Mouse (Mus musculus) lung, embryonic 16.5 days (tissue): ENCODE results near the gene Sap18b. TPM values are rescaled to one million over a fixed set of nuclear protein-coding genes. Genes with fewer than 3 reads are reported as not detected.
"Not testable (repeated sequence)": the region's sequence is repeated elsewhere in the genome, so short reads cannot be mapped to it uniquely, and the experiment has no call there.

ENCODE experiments used
- ATAC-seq: fragments of 200-750 bp; cut with Nextera tagmentation; 2 replicates; pipeline ENCODE4 v1.8.0; 2017; ENCODE audit warnings: low read depth, mild to moderate bottlenecking, moderate library complexity
- H3K27ac ChIP-seq: fragments of 300-500 bp; sonication (generic); 2 replicates; pipeline ENCODE4 v1.5.1; 2014; ENCODE audit warnings: mild to moderate bottlenecking, control low read depth, low read length
- H3K27me3 ChIP-seq: fragments of 300-500 bp; sonication (generic); 2 replicates; pipeline ENCODE4 v1.6.1; 2014; ENCODE audit warnings: low read depth, low read length, mixed read lengths; ENCODE audit not compliant: control insufficient read depth, insufficient read depth
- H3K36me3 ChIP-seq: fragments of 300-500 bp; sonication (generic); 2 replicates; pipeline ENCODE4 v1.6.1; 2014; ENCODE audit warnings: low read length; ENCODE audit not compliant: control insufficient read depth, insufficient read depth
- H3K4me1 ChIP-seq: fragments of 300-500 bp; sonication (generic); replicated peaks from 2 replicates; pipeline ENCODE4 v1.6.1; 2014; ENCODE audit warnings: low read length, mixed read lengths; ENCODE audit not compliant: control insufficient read depth, insufficient read depth
- H3K4me2 ChIP-seq: fragments of 300-500 bp; sonication (generic); 2 replicates; pipeline ENCODE4 v1.6.1; 2014; ENCODE audit warnings: low read depth, low read length, control low read depth
- H3K4me3 ChIP-seq: fragments of 300-500 bp; sonication (generic); 2 replicates; pipeline ENCODE4 v1.5.1; 2014; ENCODE audit warnings: mild to moderate bottlenecking, low read length, control low read depth
- H3K9ac ChIP-seq: fragments of 300-500 bp; sonication (generic); 2 replicates; pipeline ENCODE4 v1.6.1; 2014; ENCODE audit warnings: low read length, control low read depth
- H3K9me3 ChIP-seq: fragments of 300-500 bp; sonication (generic); 2 replicates; pipeline ENCODE4 v1.6.1; 2016; ENCODE audit warnings: low read length; ENCODE audit not compliant: control insufficient read depth
- WGBS: fragments of 180-500 bp; shearing (Covaris S2); extraction: QIAGEN DNeasy Blood & Tissue Kit; methylation state at CpG from one replicate; pipeline ENCODE4 v1.1.7; 2014; 5-methylcytosine and 5-hydroxymethylcytosine counted together
- polyA plus RNA-seq: library from polyadenylated mRNA; unstranded; fragments of >200 nt; fragmentation: Nextera tagmentation; extraction: Ambion mirVana; gene quantifications from 2 replicates; pipeline ENCODE4 v1.2.1, GENCODE M21; 2015

The Sap18b gene
- polyA plus RNA-seq, 1 experiment from 2014 or later = 339 TPM

- no peaks in the 10 kb centered on the region for H3K9me3 ChIP-seq
- peak overlapping the region; percentile 68 for H3K4me3 ChIP-seq
- H3K27me3 ChIP-seq = no peaks in the 10 kb centered on the region
- peak; percentile 44; the same call in 1 of the 2 replicates for ATAC-seq
- H3K4me2 ChIP-seq = peak overlapping the region; percentile 79
- H3K36me3 ChIP-seq = no peaks in the 10 kb centered on the region
- 41% methylated on average over 4 of the region's 4 CpGs for WGBS
- peak overlapping the region; percentile 79 for H3K9ac ChIP-seq
- no peak overlapping the region for H3K27ac ChIP-seq
- H3K4me1 ChIP-seq = peaks cover 12% of the 10 kb centered on the region
These were observed 27.1 kb downstream of the Sap18b start for GRCm38 (mm10) chr8:95852290-95852689.

- peak within 1 kb of the TSS; percentile 73 for H3K27ac ChIP-seq
- H3K36me3 ChIP-seq = no peaks in the 10 kb centered on the region
- ATAC-seq = peak; percentile 97
- peak within 1 kb of the TSS; percentile 79 for H3K4me2 ChIP-seq
- 11% methylated on average over 22 of the region's 22 CpGs for WGBS
- H3K9ac ChIP-seq = peak within 1 kb of the TSS; percentile 79
- no peaks in the 10 kb centered on the region for H3K9me3 ChIP-seq
- H3K27me3 ChIP-seq = no peaks in the 10 kb centered on the region
- H3K4me1 ChIP-seq = peaks cover 12% of the 10 kb centered on the region
- H3K4me3 ChIP-seq = peak within 1 kb of the TSS; percentile 68
These were observed 28.1 kb downstream of the Sap18b start, which contains the start of gene Slc38a7 for GRCm38 (mm10) chr8:95853102-95853843. Gene Slc38a7 (minus strand): TSS chr8:95853539.

GRCm38 (mm10) chr8:95854174-95854573 is 29.0 kb downstream of the Sap18b start:
- Histone ChIP-seq H3K9ac (no peak overlapping the region), H3K4me1 (peaks cover 12% of the 10 kb centered on the region), H3K27ac (peak overlapping the region; percentile 31; the same call in 1 of the 2 replicates), H3K4me2 (no peak overlapping the region), H3K9me3 (no peaks in the 10 kb centered on the region), H3K27me3 (no peaks in the 10 kb centered on the region), H3K36me3 (no peaks in the 10 kb centered on the region), H3K4me3 (no peak overlapping the region)
- 81% methylated on average over 6 of the region's 6 CpGs for WGBS
- ATAC-seq = no peak

GRCm38 (mm10) chr8:95863761-95864440 is 38.8 kb downstream of the Sap18b start:
- not testable (repeated sequence) for H3K4me2 ChIP-seq, H3K4me1 ChIP-seq, H3K27me3 ChIP-seq, ATAC-seq, H3K9me3 ChIP-seq, H3K27ac ChIP-seq, H3K4me3 ChIP-seq, H3K9ac ChIP-seq
- WGBS = 71% methylated on average over 10 of the region's 11 CpGs
- H3K36me3 ChIP-seq = peaks cover 14% of the 10 kb centered on the region

GRCm38 (mm10) chr8:95864851-95865250 is 39.7 kb downstream of the Sap18b start:
- peaks cover 16% of the 10 kb centered on the region for H3K36me3 ChIP-seq
- WGBS = 94% methylated on average over 17 of the region's 18 CpGs

GRCm38 (mm10) chr8:95871690-95872089 is 46.5 kb downstream of the Sap18b start:
- H3K9me3 ChIP-seq = peaks cover 3% of the 10 kb centered on the region; the same call in 1 of the 2 replicates
- no peaks in the 10 kb centered on the region for H3K27me3 ChIP-seq
- no peak overlapping the region for H3K27ac ChIP-seq
- no peak overlapping the region for H3K4me2 ChIP-seq
- 94% methylated on average over 16 of the region's 16 CpGs for WGBS
- no peak overlapping the region for H3K4me3 ChIP-seq
- H3K36me3 ChIP-seq = peaks cover 55% of the 10 kb centered on the region
- H3K9ac ChIP-seq = no peak overlapping the region
- no peak for ATAC-seq
- no peaks in the 10 kb centered on the region for H3K4me1 ChIP-seq

More at GRCm38 (mm10) chr8:95864851-95865250, 39.7 kb downstream of the Sap18b start:
- H3K4me3 ChIP-seq, H3K27ac ChIP-seq, H3K4me1 ChIP-seq, ATAC-seq, H3K9ac ChIP-seq, H3K9me3 ChIP-seq, H3K4me2 ChIP-seq, H3K27me3 ChIP-seq: not testable (repeated sequence)

- H3K4me1 ChIP-seq = peaks cover 4% of the 10 kb centered on the region; the same call in 1 of the 2 replicates
- no peak for ATAC-seq
- 96% methylated on average over 7 of the region's 7 CpGs for WGBS
- H3K27me3 ChIP-seq = no peaks in the 10 kb centered on the region
- H3K27ac ChIP-seq = no peak overlapping the region
- no peak overlapping the region for H3K4me2 ChIP-seq
- no peak overlapping the region for H3K4me3 ChIP-seq
- peaks cover 41% of the 10 kb centered on the region for H3K36me3 ChIP-seq
- peaks cover 3% of the 10 kb centered on the region; the same call in 1 of the 2 replicates for H3K9me3 ChIP-seq
- H3K9ac ChIP-seq = no peak overlapping the region
These were observed 50.1 kb downstream of the Sap18b start for GRCm38 (mm10) chr8:95875270-95875669.

Other genes starting within 250 kb of the Sap18b start
- not detected in 2 replicates for gene Prss54, start 249.0 kb upstream of the Sap18b start, polyA plus RNA-seq
- gene Gins3, start 191.9 kb upstream of the Sap18b start, polyA plus RNA-seq = 20.7 and 21.6 TPM in 2 replicates
- 19.8 and 21.1 TPM in 2 replicates for gene Ndrg4, start 148.4 kb upstream of the Sap18b start, polyA plus RNA-seq
- 14.3 and 15.9 TPM in 2 replicates for gene Setd6, start 109.5 kb upstream of the Sap18b start, polyA plus RNA-seq
- gene Cnot1, start 17.9 kb upstream of the Sap18b start, polyA plus RNA-seq = 65.9 and 74.6 TPM in 2 replicates
- gene Slc38a7, start 28.2 kb downstream of the Sap18b start, polyA plus RNA-seq = 15.5 and 15.6 TPM in 2 replicates
- 132 and 144 TPM in 2 replicates for gene Got2, start 63.2 kb downstream of the Sap18b start, polyA plus RNA-seq